Mouse (Mus musculus): ENCODE measurements around the gene Pemt. TPM values are rescaled to one million over a fixed set of nuclear protein-coding genes. Genes with fewer than 3 reads are reported as not detected.
A peak's percentile ranks its signal among the peaks of the same experiment; 100 is the strongest.

Gene Pemt
- polyA plus RNA-seq, 1 experiment from 2014 or later: 9.0 TPM

DNA sequence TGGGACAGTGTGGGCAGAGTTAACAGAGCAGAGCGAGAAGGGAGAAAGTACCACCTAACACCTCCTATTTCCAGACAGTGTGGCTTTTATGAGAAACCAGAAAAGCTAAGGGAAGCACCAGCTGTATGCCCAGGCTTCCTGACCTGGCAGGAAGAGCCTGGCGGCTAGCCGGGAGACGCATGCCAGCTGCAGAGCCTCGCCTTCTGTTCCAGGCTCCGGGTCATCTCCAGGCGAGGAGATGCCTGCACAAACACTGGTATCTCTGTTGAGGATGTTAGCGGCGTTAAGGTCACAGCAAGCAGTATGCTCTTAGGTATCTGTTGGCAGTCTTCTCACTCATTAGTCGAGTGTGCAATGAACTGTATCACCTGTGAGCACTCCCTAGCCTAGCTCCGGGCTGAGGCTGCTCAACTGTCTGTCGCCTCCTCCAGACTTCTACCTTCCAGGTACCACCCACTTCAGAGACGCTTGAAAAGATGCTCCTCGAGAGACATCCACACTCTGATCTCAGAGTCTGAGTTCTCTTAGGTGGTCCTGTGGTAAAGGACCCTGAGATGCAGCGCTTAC is 27.7 kb upstream of the Pemt start:
- H3K9me3 ChIP-seq (replicated peaks): no peaks in the 10 kb centered on the region

GRCm38 (mm10) chr11:60073121-60073520 is 26.8 kb upstream of the Pemt start:
- Histone ChIP-seq H3K27me3 (replicated peaks) (no peaks in the 10 kb centered on the region), H3K4me1 (no peaks in the 10 kb centered on the region), H3K9ac (replicated peaks) (no peak overlapping the region), H3K4me3 (replicated peaks) (no peak overlapping the region), H3K4me2 (no peak overlapping the region), H3K36me3 (no peaks in the 10 kb centered on the region), H3K9me3 (replicated peaks) (no peaks in the 10 kb centered on the region), H3K27ac (replicated peaks) (no peak overlapping the region)
- ATAC-seq (ENCODE audit: low FRiP score): no peak

More for the DNA sequence above, 27.7 kb upstream of the Pemt start:
- Histone ChIP-seq H3K9ac (replicated peaks) (no peak overlapping the region), H3K4me3 (replicated peaks) (no peak overlapping the region), H3K27me3 (replicated peaks) (no peaks in the 10 kb centered on the region), H3K4me2 (no peak overlapping the region), H3K4me1 (no peaks in the 10 kb centered on the region), H3K27ac (replicated peaks) (no peak overlapping the region), H3K36me3 (no peaks in the 10 kb centered on the region)
- 74% methylated on average over 15 of the region's 15 CpGs for WGBS
- ATAC-seq (ENCODE audit: low FRiP score): no peak

DNA sequence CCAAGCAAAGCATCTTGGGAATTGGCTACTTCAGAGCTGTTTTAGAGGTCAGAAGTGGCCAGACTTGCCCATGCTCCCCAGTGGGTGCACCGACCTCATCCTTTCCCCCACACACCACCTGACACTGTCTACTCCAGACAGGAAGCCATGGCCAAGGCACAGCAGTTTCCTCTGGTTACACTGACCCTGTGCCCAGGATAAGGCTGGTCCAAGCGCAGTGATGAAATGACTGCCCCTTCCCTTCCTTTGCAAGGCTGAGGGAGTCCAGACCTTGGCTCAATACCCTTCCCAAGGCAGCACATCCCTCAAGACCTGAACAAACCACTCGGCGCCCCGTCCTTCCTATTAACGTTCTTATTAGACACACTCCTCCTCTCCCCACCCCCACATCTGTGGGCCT is 24.9 kb upstream of the Pemt start:
- Histone ChIP-seq H3K4me3 (replicated peaks) (no peak overlapping the region), H3K27ac (replicated peaks) (no peak overlapping the region), H3K4me1 (no peaks in the 10 kb centered on the region), H3K4me2 (no peak overlapping the region), H3K27me3 (replicated peaks) (no peaks in the 10 kb centered on the region), H3K9ac (replicated peaks) (no peak overlapping the region), H3K9me3 (replicated peaks) (no peaks in the 10 kb centered on the region), H3K36me3 (no peaks in the 10 kb centered on the region)
- WGBS: 94% methylated on average over 6 of the region's 6 CpGs
- ATAC-seq (ENCODE audit: low FRiP score): no peak

GRCm38 (mm10) chr11:60070599-60070998 is 24.3 kb upstream of the Pemt start:
- no peak overlapping the region for H3K4me2 ChIP-seq
- H3K36me3 ChIP-seq: no peaks in the 10 kb centered on the region
- no peaks in the 10 kb centered on the region for H3K9me3 ChIP-seq (replicated peaks)
- no peak overlapping the region for H3K27ac ChIP-seq (replicated peaks)
- H3K4me3 ChIP-seq (replicated peaks): no peak overlapping the region
- no peaks in the 10 kb centered on the region for H3K27me3 ChIP-seq (replicated peaks)
- H3K9ac ChIP-seq (replicated peaks): no peak overlapping the region
- H3K4me1 ChIP-seq: no peaks in the 10 kb centered on the region
- ATAC-seq (ENCODE audit: low FRiP score): 0 out of 2 replicates have a peak, but pooled peaks have one; percentile 50
- 35% methylated on average over 8 of the region's 8 CpGs for WGBS

DNA sequence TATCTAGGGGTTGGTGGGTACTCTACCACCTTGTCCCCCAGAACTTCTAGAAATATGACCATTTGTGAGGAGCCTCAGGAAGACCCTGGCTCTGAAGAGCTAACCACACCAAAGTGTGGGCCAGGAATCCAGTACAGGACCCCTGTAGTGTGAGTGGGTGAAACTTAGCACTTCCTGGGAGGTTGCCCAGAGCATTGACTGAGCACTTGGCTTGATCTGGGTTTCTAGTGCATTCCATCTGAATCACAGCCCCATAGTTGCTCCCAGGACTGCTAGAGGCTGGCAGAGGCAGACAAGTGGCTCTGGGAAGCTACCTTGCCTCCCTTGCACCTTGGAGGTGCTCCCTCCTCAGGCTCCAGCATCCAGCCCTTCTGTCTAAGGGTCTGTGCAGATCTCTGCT is 22.3 kb upstream of the Pemt start:
- ATAC-seq (ENCODE audit: low FRiP score): no peak
- H3K27me3 ChIP-seq (replicated peaks): no peaks in the 10 kb centered on the region

GRCm38 (mm10) chr11:60067646-60068045 is 21.4 kb upstream of the Pemt start:
- Histone ChIP-seq H3K4me3 (replicated peaks) (no peak overlapping the region), H3K36me3 (no peaks in the 10 kb centered on the region), H3K27ac (replicated peaks) (no peak overlapping the region), H3K9ac (replicated peaks) (no peak overlapping the region), H3K4me2 (no peak overlapping the region), H3K4me1 (no peaks in the 10 kb centered on the region), H3K9me3 (replicated peaks) (no peaks in the 10 kb centered on the region), H3K27me3 (replicated peaks) (no peaks in the 10 kb centered on the region)
- ATAC-seq (ENCODE audit: low FRiP score): no peak
- 94% methylated on average over 4 of the region's 4 CpGs for WGBS

More for the DNA sequence above, 22.3 kb upstream of the Pemt start:
- Histone ChIP-seq H3K9me3 (replicated peaks) (no peaks in the 10 kb centered on the region), H3K4me1 (no peaks in the 10 kb centered on the region), H3K9ac (replicated peaks) (no peak overlapping the region), H3K4me2 (no peak overlapping the region), H3K4me3 (replicated peaks) (no peak overlapping the region), H3K36me3 (no peaks in the 10 kb centered on the region), H3K27ac (replicated peaks) (no peak overlapping the region)

- WGBS: 73% methylated on average over 1 of the region's 1 CpGs
- Histone ChIP-seq H3K9me3 (replicated peaks) (no peaks in the 10 kb centered on the region), H3K36me3 (no peaks in the 10 kb centered on the region), H3K27me3 (replicated peaks) (no peaks in the 10 kb centered on the region), H3K4me3 (replicated peaks) (no peak overlapping the region), H3K27ac (replicated peaks) (no peak overlapping the region), H3K4me2 (no peak overlapping the region), H3K9ac (replicated peaks) (no peak overlapping the region), H3K4me1 (no peaks in the 10 kb centered on the region)
- no peak for ATAC-seq (ENCODE audit: low FRiP score)
These were observed 19.0 kb upstream of the Pemt start for GRCm38 (mm10) chr11:60065267-60065666.

GRCm38 (mm10) chr11:60061504-60062006 is 15.3 kb upstream of the Pemt start:
- Histone ChIP-seq H3K27me3 (replicated peaks) (0 out of 2 replicates have a peak, but pooled peaks cover 4% of the 10 kb centered on the region), H3K27ac (replicated peaks) (no peak overlapping the region), H3K9me3 (replicated peaks) (no peaks in the 10 kb centered on the region), H3K4me2 (no peak overlapping the region), H3K9ac (replicated peaks) (no peak overlapping the region), H3K36me3 (no peaks in the 10 kb centered on the region), H3K4me1 (no peaks in the 10 kb centered on the region), H3K4me3 (replicated peaks) (no peak overlapping the region)
- WGBS: 84% methylated on average over 4 of the region's 4 CpGs
- no peak for ATAC-seq (ENCODE audit: low FRiP score)

- 0 out of 2 replicates have a peak, but pooled peaks cover 4% of the 10 kb centered on the region for H3K27me3 ChIP-seq (replicated peaks)
- H3K4me3 ChIP-seq (replicated peaks): no peak overlapping the region
- H3K9me3 ChIP-seq (replicated peaks): no peaks in the 10 kb centered on the region
- H3K27ac ChIP-seq (replicated peaks): no peak overlapping the region
- ATAC-seq (ENCODE audit: low FRiP score): no peak
- no peaks in the 10 kb centered on the region for H3K4me1 ChIP-seq
- WGBS: 94% methylated on average over 2 of the region's 2 CpGs
- no peak overlapping the region for H3K4me2 ChIP-seq
- H3K36me3 ChIP-seq: no peaks in the 10 kb centered on the region
- H3K9ac ChIP-seq (replicated peaks): no peak overlapping the region
These were observed 13.7 kb upstream of the Pemt start for GRCm38 (mm10) chr11:60060026-60060425.

DNA sequence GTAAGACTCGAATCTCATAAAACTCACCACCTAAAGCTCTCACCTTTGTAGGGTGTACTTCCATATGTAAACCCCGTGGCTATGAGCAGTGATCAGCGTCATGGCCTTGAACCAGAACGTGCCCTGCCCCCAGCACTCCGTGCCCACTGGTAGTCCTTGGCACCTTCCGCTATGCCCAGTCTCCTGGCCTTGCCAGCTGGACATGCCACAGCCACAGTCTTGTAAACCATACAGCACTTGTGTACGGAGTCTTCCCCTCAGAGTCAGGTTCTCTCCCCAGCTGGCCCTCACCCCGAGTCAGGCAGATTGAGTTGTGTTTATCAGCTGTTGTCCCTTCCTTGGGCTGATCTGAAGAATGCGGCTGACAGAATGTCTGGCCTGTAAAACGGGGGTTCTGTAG is 12.2 kb upstream of the Pemt start:
- 88% methylated on average over 10 of the region's 10 CpGs for WGBS

DNA sequence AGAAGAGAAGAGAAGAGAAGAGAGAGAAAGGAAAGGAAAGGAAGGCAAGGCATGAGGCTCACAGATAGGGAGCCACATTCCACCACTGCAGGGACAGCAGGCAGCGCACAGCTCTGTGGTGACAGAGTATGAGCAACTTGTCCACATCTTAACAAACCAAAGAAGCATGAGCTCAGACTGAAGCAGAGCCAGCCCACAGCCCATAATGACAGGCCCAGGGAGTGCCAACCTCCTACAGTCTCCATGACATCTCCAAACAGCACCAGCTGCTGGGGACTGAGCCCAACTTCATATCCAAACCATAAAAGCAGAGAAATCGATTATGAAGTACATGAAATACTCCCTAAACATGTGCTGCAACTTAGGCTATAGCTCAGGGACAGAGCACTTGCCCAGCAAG is 11.7 kb upstream of the Pemt start:
- WGBS: 67% methylated on average over 2 of the region's 2 CpGs
- H3K9ac ChIP-seq (replicated peaks): no peak overlapping the region
- H3K4me2 ChIP-seq: no peak overlapping the region
- no peak overlapping the region for H3K27ac ChIP-seq (replicated peaks)
- no peaks in the 10 kb centered on the region for H3K4me1 ChIP-seq
- no peak for ATAC-seq (ENCODE audit: low FRiP score)
- no peak overlapping the region for H3K4me3 ChIP-seq (replicated peaks)
- H3K27me3 ChIP-seq (replicated peaks): 0 out of 2 replicates have a peak, but pooled peaks cover 4% of the 10 kb centered on the region
- no peaks in the 10 kb centered on the region for H3K9me3 ChIP-seq (replicated peaks)
- H3K36me3 ChIP-seq: no peaks in the 10 kb centered on the region

More for the DNA sequence above, 12.2 kb upstream of the Pemt start:
- H3K27ac ChIP-seq (replicated peaks): no peak overlapping the region
- H3K36me3 ChIP-seq: no peaks in the 10 kb centered on the region
- ATAC-seq (ENCODE audit: low FRiP score): no peak
- no peak overlapping the region for H3K4me3 ChIP-seq (replicated peaks)
- no peaks in the 10 kb centered on the region for H3K9me3 ChIP-seq (replicated peaks)
- 0 out of 2 replicates have a peak, but pooled peaks cover 4% of the 10 kb centered on the region for H3K27me3 ChIP-seq (replicated peaks)
- no peak overlapping the region for H3K9ac ChIP-seq (replicated peaks)
- H3K4me2 ChIP-seq: no peak overlapping the region
- no peaks in the 10 kb centered on the region for H3K4me1 ChIP-seq

DNA sequence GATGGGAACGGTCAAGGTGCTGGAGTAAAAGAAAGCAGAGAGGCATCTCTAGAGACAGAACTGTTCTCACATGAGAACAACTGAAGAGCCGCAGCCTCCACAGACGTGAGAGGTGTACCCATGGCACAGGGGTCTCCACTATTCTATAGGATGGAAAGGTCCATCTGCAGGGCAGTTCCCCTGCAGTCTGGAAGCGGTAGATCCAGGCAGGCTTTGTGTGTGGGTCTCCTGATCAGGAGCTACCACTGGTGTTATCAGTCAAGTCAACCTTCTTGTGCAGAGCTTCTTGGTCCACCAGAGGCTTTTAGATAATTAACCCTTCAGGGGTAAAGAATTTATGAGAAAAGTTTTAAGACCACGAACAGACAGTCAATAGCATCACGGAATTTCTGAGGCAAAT is 10.2 kb upstream of the Pemt start:
- no peak overlapping the region for H3K9ac ChIP-seq (replicated peaks)
- no peaks in the 10 kb centered on the region for H3K9me3 ChIP-seq (replicated peaks)
- H3K4me3 ChIP-seq (replicated peaks): no peak overlapping the region
- H3K4me2 ChIP-seq: no peak overlapping the region
- no peak for ATAC-seq (ENCODE audit: low FRiP score)
- H3K36me3 ChIP-seq: no peaks in the 10 kb centered on the region
- 83% methylated on average over 6 of the region's 6 CpGs for WGBS
- H3K4me1 ChIP-seq: no peaks in the 10 kb centered on the region
- 0 out of 2 replicates have a peak, but pooled peaks cover 4% of the 10 kb centered on the region for H3K27me3 ChIP-seq (replicated peaks)
- H3K27ac ChIP-seq (replicated peaks): no peak overlapping the region
